Mouse (Mus musculus) heart, postnatal 25 days (tissue): ENCODE measurements around the gene Mpo. TPM values are rescaled to one million over a fixed set of nuclear protein-coding genes. Genes with fewer than 3 reads are reported as not detected.
A peak's percentile ranks its signal among the peaks of the same experiment; 100 is the strongest.

ENCODE experiments used
- DNase-seq: peaks from one replicate; pipeline ENCODE4 v3.0.0; 2022; ENCODE audit warnings: low spot score
- intact Hi-C: fragments of 180-260 bp; cut with DNase I; formaldehyde crosslinking; loops from one replicate; pipeline ENCODE4 v1.15.1; 2025
- total RNA-seq, 2 experiments: library from RNA; stranded (reverse); gene quantifications; 2 replicates each; pipeline ENCODE4 v1.2.3; 2021

Gene Mpo
- not detected for total RNA-seq

- intact Hi-C loops: no loop called here
- no peak for DNase-seq
Measured at GRCm38 (mm10) chr11:87793460-87793859, at the start of gene Mpo. TSS of gene Mpo (plus strand) at chr11:87793581.

- intact Hi-C loops: no loop called here
Measured at GRCm38 (mm10) chr11:87743691-87744090, 49.7 kb upstream of the Mpo start.

GRCm38 (mm10) chr11:87744964-87745363, 48.4 kb upstream of the Mpo start:
- no peak for DNase-seq

More at GRCm38 (mm10) chr11:87743691-87744090, 49.7 kb upstream of the Mpo start:
- DNase-seq: no peak

GRCm38 (mm10) chr11:87745632-87746555, 47.5 kb upstream of the Mpo start:
- no peak for DNase-seq
- intact Hi-C loops: no loop called here

More at GRCm38 (mm10) chr11:87744964-87745363, 48.4 kb upstream of the Mpo start:
- intact Hi-C loops: no loop called here

- intact Hi-C loops: no loop called here
- DNase-seq: no peak
Measured at GRCm38 (mm10) chr11:87747312-87747711, 46.1 kb upstream of the Mpo start.

- DNase-seq: no peak
- intact Hi-C loops: no loop called here
Measured at GRCm38 (mm10) chr11:87747716-87748115, 45.7 kb upstream of the Mpo start.

- DNase-seq: no peak
- intact Hi-C loops: no loop called here
Measured at GRCm38 (mm10) chr11:87748132-87749119, 45.0 kb upstream of the Mpo start.

GRCm38 (mm10) chr11:87749192-87750042, 44.0 kb upstream of the Mpo start:
- DNase-seq: peak; percentile 54
- intact Hi-C loops: no loop called here

- no peak for DNase-seq
- intact Hi-C loops: no loop called here
Measured at GRCm38 (mm10) chr11:87750043-87750421, 43.3 kb upstream of the Mpo start.

- intact Hi-C loops: no loop called here
- DNase-seq: no peak
Measured at GRCm38 (mm10) chr11:87750521-87750920, 42.9 kb upstream of the Mpo start.

- no peak for DNase-seq
- intact Hi-C loops: no loop called here
Measured at GRCm38 (mm10) chr11:87751031-87751430, 42.4 kb upstream of the Mpo start.

GRCm38 (mm10) chr11:87751491-87751966, 41.9 kb upstream of the Mpo start:
- no peak for DNase-seq
- intact Hi-C loops: no loop called here

GRCm38 (mm10) chr11:87752307-87752706, 41.1 kb upstream of the Mpo start:
- intact Hi-C loops: no loop called here
- no peak for DNase-seq

- no peak for DNase-seq
- intact Hi-C loops: no loop called here
Measured at GRCm38 (mm10) chr11:87753255-87753654, 40.1 kb upstream of the Mpo start.

GRCm38 (mm10) chr11:87753891-87754501, 39.4 kb upstream of the Mpo start:
- DNase-seq: no peak
- intact Hi-C loops: no loop called here

GRCm38 (mm10) chr11:87754603-87755002, 38.8 kb upstream of the Mpo start:
- intact Hi-C loops: no loop called here

GRCm38 (mm10) chr11:87755360-87756017, 37.9 kb upstream of the Mpo start:
- intact Hi-C loops: no loop called here
- peak; percentile 50 for DNase-seq

More at GRCm38 (mm10) chr11:87754603-87755002, 38.8 kb upstream of the Mpo start:
- DNase-seq: no peak

GRCm38 (mm10) chr11:87756251-87756820, 37.0 kb upstream of the Mpo start:
- intact Hi-C loops: no loop called here
- peak; percentile 16 for DNase-seq
